Mouse (Mus musculus) embryonic facial prominence, embryonic 10.5 days (tissue): Measurements from ENCODE around the gene Aknad1. TPM values are rescaled to one million over a fixed set of nuclear protein-coding genes. Genes with fewer than 3 reads are reported as not detected.

ENCODE experiments used
- DNase-seq: peaks from one replicate; pipeline ENCODE4 v3.0.0-alpha.2; 2017; ENCODE audit warnings: low spot score
- H3K27ac ChIP-seq: fragments of 300-500 bp; sonication (generic); replicated peaks from 2 replicates; pipeline ENCODE4 v1.5.1; 2016; ENCODE audit warnings: mild to moderate bottlenecking
- H3K27me3 ChIP-seq: fragments of 300-500 bp; sonication (generic); replicated peaks from 2 replicates; pipeline ENCODE4 v1.6.1; 2016; ENCODE audit warnings: low read depth, mild to moderate bottlenecking; ENCODE audit not compliant: poor library complexity, severe bottlenecking
- H3K36me3 ChIP-seq: fragments of 300-500 bp; sonication (generic); replicated peaks from 2 replicates; pipeline ENCODE4 v1.6.1; 2016; ENCODE audit warnings: mild to moderate bottlenecking, moderate library complexity
- H3K4me1 ChIP-seq: fragments of 300-500 bp; sonication (generic); 2 replicates; pipeline ENCODE4 v1.6.1; 2016
- H3K4me3 ChIP-seq: fragments of 300-500 bp; sonication (generic); 2 replicates; pipeline ENCODE4 v1.5.1; 2016; ENCODE audit warnings: mild to moderate bottlenecking, moderate library complexity
- H3K9me3 ChIP-seq: fragments of 300-500 bp; sonication (generic); 2 replicates; pipeline ENCODE4 v1.6.1; 2016; ENCODE audit warnings: mild to moderate bottlenecking
- WGBS: fragments of 180-500 bp; shearing (Covaris S2); methylation state at CpG from one replicate; pipeline ENCODE4 v1.1.7; 2016; 5-methylcytosine and 5-hydroxymethylcytosine counted together
- polyA plus RNA-seq: library from polyadenylated mRNA; unstranded; fragments of >200 nt; fragmentation: Nextera tagmentation; extraction: Ambion mirVana; gene quantifications from 2 replicates; pipeline ENCODE4 v1.2.1, GENCODE M21; 2016

Aknad1 gene
- polyA plus RNA-seq, 1 experiment from 2014 or later, result 0.06 TPM

- Histone ChIP-seq H3K27ac (no peak overlapping the region), H3K9me3 (no peaks in the 10 kb centered on the region), H3K4me3 (no peak overlapping the region), H3K27me3 (no peaks in the 10 kb centered on the region), H3K4me1 (peaks cover 6% of the 10 kb centered on the region), H3K36me3 (no peaks in the 10 kb centered on the region)
- 90% methylated on average over 13 of the region's 13 CpGs for WGBS
- DNase-seq, result no peak
These were observed 32.8 kb downstream of the Aknad1 start for GRCm38 (mm10) chr3:108772211-108772610.

- no peak for DNase-seq
- 87% methylated on average over 3 of the region's 3 CpGs for WGBS
- Histone ChIP-seq H3K36me3 (no peaks in the 10 kb centered on the region), H3K4me3 (no peak overlapping the region), H3K4me1 (peaks cover 6% of the 10 kb centered on the region), H3K27ac (no peak overlapping the region), H3K9me3 (no peaks in the 10 kb centered on the region), H3K27me3 (no peaks in the 10 kb centered on the region)
These were observed 33.4 kb downstream of the Aknad1 start for GRCm38 (mm10) chr3:108772811-108773210.

DNA sequence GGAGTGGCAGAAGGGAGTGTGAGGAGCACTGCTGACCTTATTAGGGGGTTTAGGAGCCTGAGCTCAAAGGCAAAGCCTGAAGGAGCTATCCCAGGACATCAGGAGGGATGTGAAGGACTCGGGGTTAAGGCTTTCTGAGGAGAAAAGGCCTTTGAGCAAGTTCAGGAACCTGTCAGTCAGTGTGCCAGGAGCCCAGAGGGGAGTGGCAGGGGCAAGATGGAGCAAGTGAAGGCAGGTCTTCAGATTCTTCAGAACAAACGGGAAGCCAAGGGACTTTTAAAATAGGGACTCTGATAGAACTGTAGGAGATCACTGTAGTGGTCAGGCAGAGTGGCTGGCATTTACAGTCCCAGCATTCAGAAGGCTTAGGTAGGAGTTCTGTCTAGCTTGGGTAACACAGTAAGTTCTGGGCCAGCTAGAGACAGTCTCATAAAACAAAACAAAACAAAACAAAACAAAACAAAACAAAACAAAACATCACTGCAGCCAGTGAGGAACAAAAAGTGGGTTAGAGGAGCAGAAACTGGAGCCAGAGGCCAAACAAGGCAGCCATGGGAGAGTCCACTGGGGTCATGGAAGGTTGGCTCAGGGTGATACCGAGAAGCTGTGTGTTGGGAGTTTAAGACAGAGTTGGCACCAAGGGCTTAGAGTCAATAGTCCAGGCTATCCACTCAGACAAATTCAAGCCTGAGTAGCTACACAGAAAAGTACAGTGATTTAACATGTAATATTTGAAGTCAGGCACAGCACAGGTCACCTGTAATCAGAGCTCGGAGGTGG lies 39.5 kb downstream of the Aknad1 start:
- Histone ChIP-seq H3K4me1 (peaks cover 10% of the 10 kb centered on the region), H3K36me3 (no peaks in the 10 kb centered on the region), H3K9me3 (no peaks in the 10 kb centered on the region), H3K4me3 (no peak overlapping the region), H3K27me3 (no peaks in the 10 kb centered on the region), H3K27ac (no peak overlapping the region)
- WGBS, result 71% methylated on average over 4 of the region's 4 CpGs
- DNase-seq, result no peak

DNA sequence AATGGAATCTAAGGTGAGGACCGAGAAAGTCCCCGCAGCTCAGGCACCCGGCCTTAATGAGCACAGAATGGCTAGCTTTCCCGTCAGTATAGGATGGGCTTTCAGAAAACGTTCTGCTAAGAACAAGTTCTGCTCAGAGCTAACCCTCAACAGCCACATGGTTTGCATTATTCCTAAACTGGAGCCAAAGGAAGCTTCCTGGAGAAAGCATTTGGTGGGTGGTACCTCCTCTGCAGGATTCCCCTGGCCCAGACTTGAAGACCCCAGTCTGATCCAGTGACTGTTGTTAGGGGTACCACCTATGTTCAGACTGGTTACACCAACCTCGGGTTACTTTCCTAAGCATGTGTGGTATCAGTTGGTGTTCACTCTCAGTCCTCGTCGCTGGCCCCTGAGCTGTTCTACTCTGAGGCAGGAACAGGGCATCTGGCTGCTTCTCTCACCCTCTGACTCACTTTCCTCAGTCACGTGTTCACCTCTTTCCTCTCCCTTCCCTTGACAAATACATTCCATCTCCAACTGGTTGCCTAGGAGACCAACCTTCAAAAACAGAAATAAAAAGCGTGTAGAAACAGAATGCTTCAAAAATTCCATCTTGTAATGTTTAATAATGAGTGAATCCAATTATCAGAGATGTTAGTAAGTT lies 41.9 kb downstream of the Aknad1 start:
- DNase-seq, result peak; percentile 15
- 68% methylated on average over 10 of the region's 10 CpGs for WGBS
- H3K9me3 ChIP-seq, result peaks cover 12% of the 10 kb centered on the region
- H3K27ac ChIP-seq, result no peak overlapping the region; the same call in 1 of the 2 replicates
- peaks cover 10% of the 10 kb centered on the region for H3K4me1 ChIP-seq
- H3K36me3 ChIP-seq, result no peaks in the 10 kb centered on the region
- no peaks in the 10 kb centered on the region for H3K27me3 ChIP-seq
- H3K4me3 ChIP-seq, result no peak overlapping the region

DNA sequence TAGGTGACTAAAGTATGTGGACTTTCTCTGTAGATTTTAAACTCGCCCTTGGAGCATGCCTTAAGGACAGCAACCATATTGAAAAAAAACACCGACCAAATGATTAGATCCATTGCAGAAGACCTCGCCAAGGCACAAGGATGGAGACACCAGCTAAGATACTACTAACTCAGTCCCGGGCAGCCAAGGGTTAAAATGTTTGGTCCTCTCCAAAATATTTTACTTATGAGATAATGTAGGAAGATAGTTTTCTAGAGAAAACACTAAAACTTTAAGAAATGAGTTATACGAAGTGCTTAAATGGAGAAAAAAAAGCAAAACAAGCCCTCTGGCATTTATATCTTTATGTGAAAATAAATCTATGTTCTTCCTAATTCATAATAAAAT lies 42.4 kb downstream of the Aknad1 start:
- DNase-seq, result no peak
- Histone ChIP-seq H3K9me3 (peaks cover 12% of the 10 kb centered on the region), H3K4me3 (no peak overlapping the region), H3K27me3 (no peaks in the 10 kb centered on the region), H3K27ac (no peak overlapping the region), H3K4me1 (peaks cover 10% of the 10 kb centered on the region), H3K36me3 (no peaks in the 10 kb centered on the region)
- WGBS, result 89% methylated on average over 5 of the region's 5 CpGs

GRCm38 (mm10) chr3:108782364-108782895 lies 43.0 kb downstream of the Aknad1 start:
- H3K36me3 ChIP-seq, result no peaks in the 10 kb centered on the region
- no peak for DNase-seq
- peaks cover 10% of the 10 kb centered on the region for H3K4me1 ChIP-seq
- H3K9me3 ChIP-seq, result peaks cover 12% of the 10 kb centered on the region
- no peak overlapping the region for H3K27ac ChIP-seq
- no peaks in the 10 kb centered on the region for H3K27me3 ChIP-seq
- H3K4me3 ChIP-seq, result no peak overlapping the region
- WGBS, result 76% methylated on average over 6 of the region's 6 CpGs

DNA sequence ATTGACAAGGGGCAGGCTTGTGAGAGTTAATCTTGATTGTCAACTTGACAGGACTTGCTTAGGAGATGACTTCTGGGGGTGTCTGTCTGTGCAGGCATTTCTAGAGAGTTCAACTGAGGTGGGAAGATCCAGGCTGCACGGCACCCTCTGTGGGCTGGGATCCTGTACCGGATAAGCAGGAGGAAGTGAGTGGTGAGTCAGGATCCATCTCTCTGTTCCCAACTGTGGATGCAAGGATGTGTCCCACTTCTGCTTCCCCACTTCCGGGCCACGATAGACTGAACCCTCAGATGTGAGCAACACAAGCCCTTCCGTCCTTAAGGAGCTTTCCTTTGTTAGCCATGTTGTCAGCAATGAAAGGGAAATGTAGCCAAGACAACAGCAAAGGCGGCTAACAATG lies 47.1 kb downstream of the Aknad1 start:
- peaks cover 37% of the 10 kb centered on the region for H3K4me1 ChIP-seq

GRCm38 (mm10) chr3:108787754-108788454 lies 48.4 kb downstream of the Aknad1 start:
- Histone ChIP-seq H3K36me3 (peaks cover 8% of the 10 kb centered on the region), H3K9me3 (peaks cover 12% of the 10 kb centered on the region), H3K27ac (no peak overlapping the region), H3K4me1 (peaks cover 44% of the 10 kb centered on the region), H3K27me3 (no peaks in the 10 kb centered on the region), H3K4me3 (no peak overlapping the region)
- DNase-seq, result no peak
- WGBS, result 54% methylated on average over 12 of the region's 12 CpGs

More for the DNA sequence above, 47.1 kb downstream of the Aknad1 start:
- DNase-seq, result no peak
- H3K27ac ChIP-seq, result no peak overlapping the region
- peaks cover 12% of the 10 kb centered on the region for H3K9me3 ChIP-seq
- 84% methylated on average over 6 of the region's 6 CpGs for WGBS
- H3K36me3 ChIP-seq, result no peaks in the 10 kb centered on the region
- no peak overlapping the region for H3K4me3 ChIP-seq
- H3K27me3 ChIP-seq, result no peaks in the 10 kb centered on the region

- WGBS, result 90% methylated on average over 4 of the region's 4 CpGs
- DNase-seq, result no peak
- Histone ChIP-seq H3K4me3 (no peak overlapping the region), H3K27ac (no peak overlapping the region), H3K36me3 (peaks cover 8% of the 10 kb centered on the region), H3K9me3 (peaks cover 12% of the 10 kb centered on the region), H3K27me3 (no peaks in the 10 kb centered on the region), H3K4me1 (peaks cover 44% of the 10 kb centered on the region)
These were observed 49.0 kb downstream of the Aknad1 start for GRCm38 (mm10) chr3:108788455-108788794.

GRCm38 (mm10) chr3:108789299-108789698 lies 49.8 kb downstream of the Aknad1 start:
- H3K27me3 ChIP-seq, result no peaks in the 10 kb centered on the region
- DNase-seq, result peak; percentile 42
- 52% methylated on average over 5 of the region's 5 CpGs for whole genome bisulfite sequencing
- H3K36me3 ChIP-seq, result peaks cover 13% of the 10 kb centered on the region
- no peak overlapping the region for H3K27ac ChIP-seq
- H3K4me3 ChIP-seq, result no peak overlapping the region
- peaks cover 12% of the 10 kb centered on the region for H3K9me3 ChIP-seq
- peaks cover 44% of the 10 kb centered on the region for H3K4me1 ChIP-seq

GRCm38 (mm10) chr3:108790499-108790898 lies 51.0 kb downstream of the Aknad1 start:
- Histone ChIP-seq H3K9me3 (peaks cover 2% of the 10 kb centered on the region; the same call in 1 of the 2 replicates), H3K4me3 (no peak overlapping the region), H3K36me3 (peaks cover 20% of the 10 kb centered on the region), H3K4me1 (peaks cover 44% of the 10 kb centered on the region), H3K27me3 (no peaks in the 10 kb centered on the region), H3K27ac (no peak overlapping the region)
- WGBS, result 81% methylated on average over 3 of the region's 3 CpGs
- DNase-seq, result no peak

DNA sequence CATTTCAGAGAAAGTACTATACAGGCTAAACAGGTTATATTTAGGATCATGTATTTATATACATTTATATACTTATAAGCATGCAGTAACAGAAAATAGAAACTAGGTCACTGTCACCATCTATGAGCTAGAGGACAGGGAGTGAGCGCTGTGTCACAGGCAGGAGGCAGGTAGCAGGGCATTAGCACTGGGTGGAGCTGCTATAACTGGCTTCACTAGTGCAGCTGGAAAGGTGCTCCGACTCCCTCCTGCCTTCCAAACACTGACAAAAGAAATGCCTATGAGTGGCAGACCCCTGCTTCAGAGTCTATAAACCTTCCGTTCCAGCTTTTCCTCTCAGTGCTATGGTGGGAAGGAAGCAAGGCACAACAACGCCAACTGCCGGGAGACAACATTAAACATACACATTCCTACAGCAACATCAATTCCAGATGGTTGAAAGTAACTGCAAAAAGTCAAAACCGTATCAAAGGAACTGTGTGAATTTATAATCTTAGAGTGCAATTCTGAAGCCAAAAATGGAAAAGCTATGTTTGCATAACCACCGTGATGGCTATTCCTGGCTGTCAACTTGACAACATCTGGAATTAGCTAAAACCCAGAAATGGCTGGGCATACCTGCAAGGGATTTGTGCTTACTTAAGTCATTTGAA lies 51.7 kb downstream of the Aknad1 start:
- H3K27ac ChIP-seq, result no peak overlapping the region
- DNase-seq, result peak; percentile 18
- peaks cover 44% of the 10 kb centered on the region for H3K4me1 ChIP-seq
- no peaks in the 10 kb centered on the region for H3K9me3 ChIP-seq
- H3K36me3 ChIP-seq, result peaks cover 25% of the 10 kb centered on the region
- H3K27me3 ChIP-seq, result no peaks in the 10 kb centered on the region
- 55% methylated on average over 7 of the region's 7 CpGs for WGBS
- no peak overlapping the region for H3K4me3 ChIP-seq
